Mouse (Mus musculus) liver, embryonic 14.5 days (tissue): ENCODE measurements around the gene Nfya. TPM values are rescaled to one million over a fixed set of nuclear protein-coding genes. Genes with fewer than 3 reads are reported as not detected.

Experiments
- ATAC-seq: fragments of 200-750 bp; cut with Nextera tagmentation; 2 replicates; pipeline ENCODE4 v1.8.0; 2017; ENCODE audit warnings: moderate number of reproducible peaks, mild to moderate bottlenecking, moderate library complexity; ENCODE audit not compliant: insufficient read depth
- DNase-seq, 3 experiments: peaks; one replicate each; pipeline ENCODE4 v3.0.0-alpha.2; 2012 to 2013; ENCODE audit warnings: low read depth in 3 of 3, low spot score in 3 of 3
- H3K27ac ChIP-seq: fragments of 300-500 bp; sonication (generic); 2 replicates; pipeline ENCODE4 v1.5.1; 2014; ENCODE audit warnings: moderate library complexity, mild to moderate bottlenecking, control low read depth, inconsistent platforms
- H3K27me3 ChIP-seq: fragments of 300-500 bp; sonication (generic); 2 replicates; pipeline ENCODE4 v1.6.1; 2014; ENCODE audit warnings: mild to moderate bottlenecking, low read length, moderate library complexity; ENCODE audit not compliant: control insufficient read depth, insufficient read depth
- H3K36me3 ChIP-seq: fragments of 300-500 bp; sonication (generic); replicated peaks from 2 replicates; pipeline ENCODE4 v1.6.1; 2014; ENCODE audit warnings: low read depth; ENCODE audit not compliant: control insufficient read depth, insufficient read depth
- H3K4me1 ChIP-seq, 2 experiments: fragments of 200-500 bp in 1 of 2; fragments of 300-500 bp in 1 of 2; sonication (generic) in 1 of 2; replicated peaks; 2 replicates each; pipeline ENCODE4 v1.6.1; 2012 to 2014; ENCODE audit warnings: antibody characterized with exemption in 1 of 2, inconsistent platforms in 1 of 2, low read length in 1 of 2; ENCODE audit not compliant: control insufficient read depth in 2 of 2, insufficient read depth in 2 of 2
- H3K4me2 ChIP-seq: fragments of 300-500 bp; sonication (generic); 2 replicates; pipeline ENCODE4 v1.6.1; 2014; ENCODE audit warnings: low read depth, mild to moderate bottlenecking, control low read depth, moderate library complexity
- H3K4me3 ChIP-seq, 2 experiments: fragments of 200-500 bp in 1 of 2; fragments of 300-500 bp in 1 of 2; sonication (generic) in 1 of 2; 2 replicates each; pipeline ENCODE4 v1.5.1; 2012 to 2014; ENCODE audit warnings: low read depth in 2 of 2, low read length in 2 of 2, mild to moderate bottlenecking in 2 of 2, control low read depth in 1 of 2, inconsistent platforms in 1 of 2, moderate library complexity in 1 of 2; ENCODE audit not compliant: insufficient read depth in 1 of 2
- H3K9ac ChIP-seq: fragments of 300-500 bp; sonication (generic); replicated peaks from 2 replicates; pipeline ENCODE4 v1.6.1; 2014; ENCODE audit warnings: mild to moderate bottlenecking, control low read depth, moderate library complexity
- H3K9me3 ChIP-seq: fragments of 300-500 bp; sonication (generic); 2 replicates; pipeline ENCODE4 v1.6.1; 2016; ENCODE audit warnings: low read length, mixed read lengths; ENCODE audit not compliant: control insufficient read depth
- CTCF ChIP-seq: IDR thresholded peaks from 2 replicates; pipeline ENCODE4 v1.5.1; 2016; ENCODE audit warnings: antibody characterized with exemption, low read depth, control low read depth
- EP300 ChIP-seq: IDR thresholded peaks from 2 replicates; pipeline ENCODE4 v1.6.1; 2016; ENCODE audit warnings: antibody characterized with exemption, low read depth
- WGBS: fragments of 180-500 bp; shearing (Covaris S2); extraction: QIAGEN DNeasy Blood & Tissue Kit; methylation state at CpG from one replicate; pipeline ENCODE4 v1.1.7; 2014; ENCODE audit not compliant: insufficient replicate concordance; 5-methylcytosine and 5-hydroxymethylcytosine counted together
- polyA plus RNA-seq, 2 experiments: library from polyadenylated mRNA; depleted of rRNA in 1 of 2; stranded (reverse) in 1 of 2; unstranded in 1 of 2; fragments of >200 nt; fragmentation: Nextera tagmentation in 1 of 2; extraction: Ambion mirVana in 1 of 2; gene quantifications; 2 replicates each; pipeline versions ENCODE4 v1.2.1 to v1.2.3; 2012 to 2014

Nfya gene
- polyA plus RNA-seq (2012; rRNA removed): 31.6 and 32.7 TPM in 2 replicates
- polyA plus RNA-seq (2014; fragmentation: Nextera tagmentation; extraction: Ambion mirVana): 6.9 and 8.2 TPM in 2 replicates

DNA sequence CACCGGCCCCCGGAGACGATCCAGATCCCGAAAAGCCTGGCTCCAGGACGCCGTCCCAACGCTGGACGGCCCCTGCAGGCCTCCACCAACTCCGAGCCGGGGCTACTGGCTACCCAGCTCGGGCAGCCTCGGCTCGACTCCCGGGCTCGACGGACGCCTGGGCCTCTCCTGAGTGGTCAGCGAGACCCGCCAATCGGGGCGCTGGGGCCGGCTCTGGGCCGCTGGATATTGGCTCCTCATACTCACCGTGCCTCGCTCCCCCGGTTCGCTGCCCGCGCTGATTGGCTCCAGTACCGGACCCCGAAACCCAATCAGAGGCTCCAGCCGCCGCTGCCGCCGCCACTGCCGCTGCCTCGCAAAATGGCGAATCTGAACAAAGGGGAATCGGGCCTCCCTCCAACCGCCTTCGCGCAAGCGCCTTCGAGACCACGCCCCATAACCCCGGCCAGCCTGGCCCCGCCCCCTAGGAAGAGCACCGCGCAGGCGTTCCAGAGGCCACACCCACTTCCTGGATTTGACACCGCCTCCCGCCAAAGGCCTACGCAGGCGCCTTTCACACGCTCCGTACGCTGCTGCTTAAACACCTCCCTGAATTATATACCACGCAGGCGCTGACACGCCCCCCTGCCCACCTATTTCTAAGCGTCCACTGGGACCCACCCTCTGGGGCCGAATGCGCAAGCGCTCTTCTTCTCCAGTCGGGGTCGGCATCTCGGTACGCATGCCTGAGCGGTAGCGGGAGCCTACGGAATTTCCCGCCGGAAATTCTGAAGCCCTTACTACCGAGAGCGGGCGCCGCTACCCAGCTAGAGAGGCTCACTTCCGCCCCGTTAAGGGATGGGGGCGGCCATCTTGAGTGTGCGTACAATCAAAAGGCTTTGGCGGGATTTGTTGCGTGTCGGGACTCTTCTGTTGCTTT lies at the start of gene Nfya, which contains the start of gene Oard1:
TSS of gene Nfya (minus strand) at position 527 of the 919 bp plus-strand sequence.
TSS of gene Oard1 (plus strand) at position 635 of the 919 bp plus-strand sequence.
- ATAC-seq: peak; percentile 88
- H3K4me3 ChIP-seq: peak within 1 kb of the TSS; percentile 80 to 91
- no peak for TF ChIP-seq CTCF
- TF ChIP-seq EP300: peak; percentile 43
- under 1% methylated on average over 84 of the region's 84 CpGs for WGBS
- DNase-seq: peak; percentile 96 to 98 (median 98)
- no peaks in the 10 kb centered on the region for H3K27me3 ChIP-seq
- H3K36me3 ChIP-seq: peaks cover 22% of the 10 kb centered on the region
- peak within 1 kb of the TSS; percentile 99 for H3K27ac ChIP-seq
- peaks cover 35 to 40% of the 10 kb centered on the region in 2 experiments for H3K4me1 ChIP-seq
- H3K9me3 ChIP-seq: no peaks in the 10 kb centered on the region
- peak within 1 kb of the TSS; percentile 94 for H3K4me2 ChIP-seq
- H3K9ac ChIP-seq: peak within 1 kb of the TSS; percentile 97

DNA sequence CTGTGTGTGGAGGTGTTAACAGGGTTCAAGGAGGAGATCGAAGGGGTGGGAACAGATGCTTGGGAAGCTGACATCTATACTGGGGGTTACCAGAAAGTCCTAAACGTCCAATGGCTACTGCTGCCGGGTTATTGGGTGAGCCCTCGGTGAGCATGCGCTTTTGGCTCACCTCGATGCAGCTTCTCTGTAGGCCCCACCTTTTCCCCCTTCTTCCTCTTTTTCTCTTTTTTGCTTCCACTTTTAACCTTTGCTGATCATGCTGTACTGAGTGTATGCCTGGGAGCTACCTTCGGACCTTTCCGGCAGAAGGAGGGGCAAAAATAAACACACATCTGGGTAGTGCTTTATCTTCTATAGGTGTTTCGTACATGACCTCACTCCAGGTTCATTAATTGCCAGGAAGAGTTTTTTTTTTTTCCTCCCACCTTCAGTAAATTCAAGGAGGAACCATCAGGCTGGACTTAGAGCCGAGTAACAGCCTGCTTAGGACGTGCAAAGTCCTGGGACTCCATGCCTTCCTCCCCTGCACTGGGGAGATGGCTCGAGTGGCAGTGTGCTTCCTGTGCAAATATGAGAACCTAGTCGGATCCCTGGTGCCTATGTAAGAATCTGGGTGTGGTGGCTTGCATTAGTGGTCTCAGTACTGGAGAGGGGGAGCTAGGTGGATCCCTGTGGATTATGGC lies 48.4 kb upstream of the Nfya start:
- no peak for TF ChIP-seq EP300
- TF ChIP-seq CTCF: no peak
- Histone ChIP-seq H3K4me1 (peaks cover 15 to 33% of the 10 kb centered on the region in 2 experiments), H3K9me3 (no peaks in the 10 kb centered on the region), H3K9ac (no peak overlapping the region), H3K4me3 (no peak overlapping the region), H3K4me2 (0 out of 2 replicates have a peak overlapping the region, but pooled peaks have one; percentile 20), H3K27ac (no peak overlapping the region), H3K36me3 (no peaks in the 10 kb centered on the region), H3K27me3 (no peaks in the 10 kb centered on the region)
- WGBS: 36% methylated on average over 13 of the region's 13 CpGs
- ATAC-seq (no peak), DNase-seq (no peak)

DNA sequence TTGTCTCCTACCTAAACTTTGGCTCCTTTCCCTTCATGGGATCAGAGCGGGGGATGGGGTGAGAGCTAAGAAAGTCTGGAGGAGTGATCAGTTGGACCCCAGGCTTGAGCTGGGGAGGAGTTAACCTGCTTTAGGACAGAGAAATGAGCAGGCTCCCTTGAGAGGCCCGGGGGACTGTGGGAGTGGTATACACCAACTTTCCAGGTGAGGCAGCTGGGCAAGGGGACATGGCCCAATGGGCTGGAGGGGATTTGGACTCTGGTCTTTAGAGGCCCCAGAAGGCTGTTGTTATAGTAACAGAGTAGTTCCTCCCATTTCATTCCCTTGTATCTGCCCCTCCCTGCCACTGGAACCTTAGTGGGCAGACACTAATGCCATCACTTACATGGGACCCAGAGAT lies 46.2 kb upstream of the Nfya start:
- DNase-seq (no peak), ATAC-seq (no peak)
- Histone ChIP-seq H3K27ac (no peak overlapping the region), H3K4me3 (peak overlapping the region in 1 of 2 experiments; percentile 44; a peak in 1 of 4 replicates), H3K4me1 (peaks cover 28 to 46% of the 10 kb centered on the region in 2 experiments), H3K4me2 (peak overlapping the region; percentile 55; the same call in 1 of the 2 replicates), H3K9ac (no peak overlapping the region), H3K9me3 (no peaks in the 10 kb centered on the region), H3K27me3 (no peaks in the 10 kb centered on the region), H3K36me3 (no peaks in the 10 kb centered on the region)
- 71% methylated on average over 2 of the region's 2 CpGs for WGBS
- TF ChIP-seq CTCF: no peak
- TF ChIP-seq EP300: no peak

DNA sequence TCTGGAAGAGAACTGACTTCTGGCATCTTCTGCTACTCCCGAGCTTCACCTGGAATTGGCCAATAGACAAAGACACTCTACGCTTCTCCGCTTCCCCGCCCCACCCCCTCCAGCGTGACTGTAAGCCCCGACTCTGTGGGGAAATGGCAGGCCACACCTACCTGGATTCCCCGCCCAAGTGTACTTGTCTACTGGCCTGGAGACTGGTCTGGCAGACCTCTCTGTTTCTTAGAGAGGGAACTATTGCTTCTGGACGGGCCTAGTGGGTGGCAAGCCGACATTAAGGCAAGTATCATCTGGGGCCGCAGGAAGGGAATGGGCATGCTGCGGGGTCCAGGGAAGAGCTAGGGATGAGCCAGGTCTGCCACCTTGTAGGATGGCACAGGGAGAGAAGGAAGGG lies 45.0 kb upstream of the Nfya start, which contains the start of gene Unc5cl:
TSS of gene Unc5cl (plus strand) at position 214 of the 400 bp plus-strand sequence.
- Histone ChIP-seq H3K4me3 (peak within 1 kb of the TSS; percentile 43 to 44), H3K27me3 (no peaks in the 10 kb centered on the region), H3K36me3 (peaks cover 2% of the 10 kb centered on the region), H3K27ac (peak within 1 kb of the TSS; percentile 31), H3K4me2 (peak within 1 kb of the TSS; percentile 55), H3K9me3 (no peaks in the 10 kb centered on the region), H3K4me1 (peaks cover 33 to 55% of the 10 kb centered on the region in 2 experiments), H3K9ac (peak within 1 kb of the TSS; percentile 47)
- TF ChIP-seq EP300: no peak
- TF ChIP-seq CTCF: no peak
- WGBS: 35% methylated on average over 11 of the region's 11 CpGs
- peak; percentile 44 to 47 (median 46) for DNase-seq
- ATAC-seq: no peak
